Mouse (Mus musculus) ES-Bruce4 (cell line): ENCODE results near the gene Plch1.

Experiments
- CTCF ChIP-seq: IDR thresholded peaks from one replicate; pipeline ENCODE4 v1.8.1; 2011; ENCODE audit warnings: low read depth, low read length
- EP300 ChIP-seq: IDR thresholded peaks from 2 replicates; pipeline ENCODE4 v1.6.1; 2011; ENCODE audit warnings: low read depth, low read length; ENCODE audit not compliant: insufficient read depth

DNA sequence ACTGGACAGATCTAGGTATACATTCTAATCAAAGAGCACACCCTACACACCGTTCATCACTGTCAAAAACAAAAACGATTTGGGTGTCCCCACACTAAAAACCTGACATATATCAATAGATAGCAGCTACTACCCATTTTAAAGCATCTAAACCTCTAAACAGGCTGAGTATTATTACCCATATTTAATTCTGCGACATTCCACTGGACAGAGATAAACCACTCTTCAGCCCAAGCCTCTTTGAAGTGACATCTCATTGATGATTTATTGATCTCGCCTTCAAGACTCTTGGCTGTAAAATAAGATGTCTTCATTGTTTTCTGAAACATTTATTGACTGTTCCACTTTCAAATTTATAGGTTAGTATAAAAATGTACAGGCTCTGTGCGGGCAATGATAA is 46.4 kb downstream of the Plch1 start:
- TF ChIP-seq CTCF (no peak), EP300 (no peak)
